Mouse (Mus musculus) myocyte (in vitro differentiated cells): ENCODE results near the gene Sdk1.

ENCODE experiments used
- CEBPB ChIP-seq: IDR thresholded peaks from 2 replicates; pipeline ENCODE4 v1.6.1; 2011; ENCODE audit warnings: mild to moderate bottlenecking, moderate library complexity; ENCODE audit not compliant: poor library complexity, insufficient read depth, severe bottlenecking
- MAX ChIP-seq: IDR thresholded peaks from one replicate; pipeline ENCODE4 v1.6.1; 2011; ENCODE audit warnings: low read depth, mild to moderate bottlenecking, control low read depth
- POLR2A ChIP-seq: IDR thresholded peaks from one replicate; pipeline ENCODE4 v1.6.1; 2011; ENCODE audit warnings: low read depth, mild to moderate bottlenecking, control low read depth, moderate library complexity; ENCODE audit not compliant: insufficient read length
- POLR2AphosphoS2 ChIP-seq: IDR thresholded peaks from one replicate; pipeline ENCODE4 v1.6.1; 2011; ENCODE audit warnings: low read depth, control low read depth; ENCODE audit not compliant: insufficient read length
- SRF ChIP-seq: IDR thresholded peaks from one replicate; pipeline ENCODE4 v1.6.1; 2011; ENCODE audit warnings: low read depth; ENCODE audit not compliant: control insufficient read depth, insufficient read length

- TF ChIP-seq SRF (no peak), MAX (no peak), POLR2A (no peak), CEBPB (no peak), POLR2AphosphoS2 (no peak)
Measured at GRCm38 (mm10) chr5:141952708-141953490, 711.6 kb downstream of the Sdk1 start.
